9 mouse cellular contexts compared by ENCODE assay signal in the genomic region with DNA sequence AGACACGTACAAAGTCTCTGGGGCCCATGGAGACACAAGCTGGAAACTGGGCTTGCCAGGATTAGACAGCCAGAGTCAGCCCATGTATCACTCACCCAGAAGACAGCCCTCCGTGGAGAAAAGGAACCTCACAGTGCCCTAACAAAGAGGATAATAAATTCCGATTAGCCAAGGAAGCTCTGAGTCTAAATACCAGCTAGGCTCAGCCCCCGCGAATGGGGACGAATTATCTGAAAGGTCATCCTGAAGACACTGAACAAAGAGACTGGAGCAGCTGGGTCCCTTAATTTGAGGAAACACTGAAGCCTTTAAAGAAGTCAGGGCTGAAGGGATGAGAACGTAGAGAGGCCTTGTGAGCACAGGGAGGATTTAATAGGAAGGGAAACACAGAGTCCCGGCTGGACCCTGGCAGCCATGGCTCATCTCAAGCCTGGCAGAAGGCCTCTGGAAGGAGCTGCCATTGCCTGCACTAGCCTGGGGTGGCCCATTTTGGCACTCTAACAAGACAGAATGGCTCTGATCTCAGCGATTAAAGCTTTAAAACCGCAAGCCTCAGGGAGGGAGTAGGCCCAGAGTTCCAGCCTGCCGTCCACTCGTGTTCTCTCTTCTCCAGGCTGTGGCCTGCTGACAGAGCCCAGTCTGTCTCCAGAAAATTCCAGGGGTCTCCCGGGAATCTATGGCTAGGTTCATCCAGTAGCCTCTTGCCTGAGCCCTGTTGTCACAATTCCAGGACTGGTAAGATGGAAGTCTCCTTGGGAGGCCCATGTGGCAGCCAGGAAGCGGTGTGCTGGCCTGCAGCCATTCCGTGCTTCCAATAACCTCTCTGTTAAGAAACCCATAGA.
DNase-seq lines count a peak whose midpoint lies in the region; ATAC-seq and TF ChIP-seq lines count a peak whose summit lies in the region.
"Had no signal": no experiment of that assay in that cellular context is flagged by ENCODE, and none has a peak within 500 bp of the region (broad histone marks: within the 10 kb centered on the region; RNA-seq: fewer than 3 reads in every experiment).

No protein-coding gene starts in this region.

- no peaks in the 10 kb centered on the region for H3K27me3 ChIP-seq in hindbrain, postnatal 0 days (ENCODE audit: insufficient read depth, low read length)

- H3K9ac ChIP-seq in hindbrain, postnatal 0 days (replicated peaks; ENCODE audit: low read length), result no peak overlapping the region

- H3K9me3 ChIP-seq in hindbrain, postnatal 0 days (ENCODE audit: low read length), result no peaks in the 10 kb centered on the region

- no peak for TF ChIP-seq CTCF in hindbrain, postnatal 0 days (IDR thresholded peaks at IDR 0.05; ENCODE audit: low read depth)

- no peaks in the 10 kb centered on the region for H3K36me3 ChIP-seq in hindbrain, postnatal 0 days (ENCODE audit: insufficient read depth, low read length)

- peak; percentile 90 for ATAC-seq in hindbrain, postnatal 0 days
- ATAC-seq in frontal cortex, adult (ENCODE audit: low TSS enrichment), result no peak

- DNase-seq in adrenal gland, postnatal 10 days, result peak; percentile 59
- DNase-seq in adrenal gland, postnatal 4 days (ENCODE audit: low spot score in 2 of 2), result no peak
- DNase-seq in right cerebral cortex, postnatal 10 days (ENCODE audit: low spot score in 2 of 2), result peak; percentile 43 to 56
- no peak for DNase-seq in right cerebral cortex, postnatal 25 days
- peak; percentile 65 for DNase-seq in hindbrain, postnatal 0 days (ENCODE audit: low spot score)
- DNase-seq in skeletal muscle tissue, adult 2 months (ENCODE audit: low read depth, low spot score), result peak; percentile 40
- DNase-seq in right cerebral cortex, adult 2 months (ENCODE audit: low spot score in 2 of 2), result no peak

- H3K4me1 ChIP-seq in hindbrain, postnatal 0 days (ENCODE audit: insufficient read depth, low read length), result no peaks in the 10 kb centered on the region

- H3K27ac ChIP-seq in hindbrain, postnatal 0 days, result peak overlapping the region; percentile 70

- WGBS in hindbrain, postnatal 0 days, result 27% methylated on average over 15 of the region's 15 CpGs

- no peak overlapping the region for H3K4me2 ChIP-seq in hindbrain, postnatal 0 days (ENCODE audit: low read depth, low read length)

- H3K4me3 ChIP-seq in hindbrain, postnatal 0 days (ENCODE audit: low read length), result no peak overlapping the region
- H3K4me3 ChIP-seq: myocyte had no signal

Comparison
In these comparisons a context has a peak if more than half of its experiments do, and no peak if none do; other contexts are left out.
1. DNase-seq: peak in adrenal gland, postnatal 10 days (single experiment), right cerebral cortex, postnatal 10 days (2 of 2), hindbrain, postnatal 0 days (single experiment) and skeletal muscle tissue, adult 2 months (single experiment); none in adrenal gland, postnatal 4 days (0 of 2), right cerebral cortex, postnatal 25 days (single experiment) and right cerebral cortex, adult 2 months (0 of 2).